Comparison of ENCODE assay signal across 8 mouse cellular contexts in genomic region chr11:23895060-23895426, GRCm38 (mm10). TPM values are rescaled to one million over a fixed set of nuclear protein-coding genes. Genes with fewer than 3 reads are reported as not detected.
DNase-seq lines count a peak whose midpoint lies in the region; ATAC-seq lines count a peak whose summit lies in the region.

Gene Papolg (minus strand): TSS chr11:23895253.

- H3K4me1 ChIP-seq in heart, embryonic 14.5 days (ENCODE audit: control insufficient read depth in 2 of 2, insufficient read depth in 2 of 2, low read length in 2 of 2): peaks cover 0 to 7% of the 10 kb centered on the region in 2 experiments; a peak in 1 of 4 replicates
- peaks cover 14% of the 10 kb centered on the region for H3K4me1 ChIP-seq in liver, embryonic 13.5 days (replicated peaks)
- no peaks in the 10 kb centered on the region; the same call in 1 of the 2 replicates for H3K4me1 ChIP-seq in stomach, embryonic 16.5 days (ENCODE audit: control insufficient read depth, insufficient read depth, low read length)

- no peaks in the 10 kb centered on the region for H3K27me3 ChIP-seq in heart, embryonic 14.5 days (ENCODE audit: control insufficient read depth, insufficient read depth, low read length)
- H3K27me3 ChIP-seq in liver, embryonic 13.5 days: peaks cover 7% of the 10 kb centered on the region
- no peaks in the 10 kb centered on the region for H3K27me3 ChIP-seq in stomach, embryonic 16.5 days (ENCODE audit: control insufficient read depth, insufficient read depth, low read length)

- H3K4me3 ChIP-seq in heart, embryonic 14.5 days (ENCODE audit: control insufficient read depth in 1 of 2, insufficient read depth in 1 of 2, low read depth in 1 of 2, low read length in 2 of 2): peak within 1 kb of the TSS; percentile 98 to 99
- H3K4me3 ChIP-seq in liver, embryonic 13.5 days (replicated peaks): peak within 1 kb of the TSS; percentile 96
- peak within 1 kb of the TSS; percentile 97 for H3K4me3 ChIP-seq in stomach, embryonic 16.5 days (replicated peaks; ENCODE audit: low read length)

- peak within 1 kb of the TSS; percentile 94 for H3K9ac ChIP-seq in heart, embryonic 14.5 days (ENCODE audit: low read length)
- peak within 1 kb of the TSS; percentile 93 for H3K9ac ChIP-seq in liver, embryonic 13.5 days
- H3K9ac ChIP-seq in stomach, embryonic 16.5 days (ENCODE audit: low read length): peak within 1 kb of the TSS; percentile 91

- H3K4me2 ChIP-seq in heart, embryonic 14.5 days (ENCODE audit: low read length): peak within 1 kb of the TSS; percentile 83
- peak within 1 kb of the TSS; percentile 91 for H3K4me2 ChIP-seq in liver, embryonic 13.5 days
- H3K4me2 ChIP-seq in stomach, embryonic 16.5 days (ENCODE audit: low read depth, low read length): peak within 1 kb of the TSS; percentile 90

- H3K36me3 ChIP-seq in heart, embryonic 14.5 days (ENCODE audit: control insufficient read depth, insufficient read depth, low read length): peaks cover 8% of the 10 kb centered on the region
- peaks cover 6% of the 10 kb centered on the region; the same call in 1 of the 2 replicates for H3K36me3 ChIP-seq in liver, embryonic 13.5 days
- no peaks in the 10 kb centered on the region for H3K36me3 ChIP-seq in stomach, embryonic 16.5 days (ENCODE audit: control insufficient read depth, insufficient read depth, low read length)

- H3K9me3 ChIP-seq in heart, embryonic 14.5 days (ENCODE audit: control insufficient read depth, low read length): no peaks in the 10 kb centered on the region
- no peaks in the 10 kb centered on the region for H3K9me3 ChIP-seq in liver, embryonic 13.5 days (replicated peaks)
- H3K9me3 ChIP-seq in stomach, embryonic 16.5 days (replicated peaks; ENCODE audit: control insufficient read depth, low read length): no peaks in the 10 kb centered on the region

- H3K27ac ChIP-seq in heart, embryonic 14.5 days (replicated peaks in 1 of 2; ENCODE audit: control insufficient read depth in 1 of 2, insufficient read depth in 1 of 2, low read depth in 2 of 2, low read length in 2 of 2): peak within 1 kb of the TSS; percentile 90 to 97
- H3K27ac ChIP-seq in liver, embryonic 13.5 days: peak within 1 kb of the TSS; percentile 85
- H3K27ac ChIP-seq in stomach, embryonic 16.5 days (ENCODE audit: low read length): peak within 1 kb of the TSS; percentile 94

- ATAC-seq in CD4-positive, CD25-positive, alpha-beta regulatory T cell, adult 4 months: peak; percentile 96
- peak; percentile 98 for ATAC-seq in heart, embryonic 14.5 days (ENCODE audit: insufficient number of reproducible peaks, insufficient read depth, low FRiP score, low read depth)
- peak; percentile 99 for ATAC-seq in liver, embryonic 13.5 days (ENCODE audit: low read depth)
- peak; percentile 100 for ATAC-seq in stomach, embryonic 16.5 days (ENCODE audit: insufficient read depth, low FRiP score)

- peak; percentile 78 for DNase-seq in c-Kit-negative CD71-positive TER-119-positive erythroid progenitor cells, embryonic 14.5 days (ENCODE audit: low read depth, low spot score)
- peak; percentile 69 for DNase-seq in fibroblast of lung, adult 2 months (ENCODE audit: low read depth)
- peak; percentile 95 for DNase-seq in kidney, postnatal 14 days
- DNase-seq in liver, embryonic 13.5 days: peak; percentile 89
- peak; percentile 91 for DNase-seq in neural tube, embryonic 10.5 days (ENCODE audit: extremely low spot score, low spot score)

- WGBS in heart, embryonic 14.5 days: under 1% methylated on average over 21 of the region's 21 CpGs
- WGBS in liver, embryonic 13.5 days (ENCODE audit: insufficient replicate concordance): 0% methylated on average over 21 of the region's 21 CpGs
- under 1% methylated on average over 21 of the region's 21 CpGs for WGBS in stomach, embryonic 16.5 days

RNA-seq across cellular contexts. Expression of gene Papolg, which starts in this region (rescaled TPM):
- polyA plus RNA-seq in CD4-positive, CD25-positive, alpha-beta regulatory T cell, adult 4 months (2017; shearing (Covaris generic)): 10 to 100 TPM; 40.4 to 52.4 TPM
- polyA plus RNA-seq in heart, embryonic 14.5 days (2014; fragmentation: Nextera tagmentation; extraction: Ambion mirVana): 9.6 and 10.6 TPM in 2 replicates
- 4.2 and 6.1 TPM in 2 replicates for polyA plus RNA-seq in liver, embryonic 13.5 days (2015; fragmentation: Nextera tagmentation; extraction: Ambion mirVana)
- 12.4 and 14.7 TPM in 2 replicates for polyA plus RNA-seq in stomach, embryonic 16.5 days (2015; fragmentation: Nextera tagmentation; extraction: Ambion mirVana)

Comparison
In these comparisons a context has a peak if more than half of its experiments do, and no peak if none do; other contexts are left out.
1. Peak in every context shown above with its lines: DNase-seq, ATAC-seq, H3K4me3 ChIP-seq and H3K27ac ChIP-seq.